Mouse (Mus musculus): ENCODE results near the gene Ugt1a8. TPM values are rescaled to one million over a fixed set of nuclear protein-coding genes. Genes with fewer than 3 reads are reported as not detected.
"Not testable (repeated sequence)": the region's sequence is repeated elsewhere in the genome, so short reads cannot be mapped to it uniquely, and the experiment has no call there.

Ugt1a8 gene
- total RNA-seq, 2 experiments from 2014 or later = not detected

DNA sequence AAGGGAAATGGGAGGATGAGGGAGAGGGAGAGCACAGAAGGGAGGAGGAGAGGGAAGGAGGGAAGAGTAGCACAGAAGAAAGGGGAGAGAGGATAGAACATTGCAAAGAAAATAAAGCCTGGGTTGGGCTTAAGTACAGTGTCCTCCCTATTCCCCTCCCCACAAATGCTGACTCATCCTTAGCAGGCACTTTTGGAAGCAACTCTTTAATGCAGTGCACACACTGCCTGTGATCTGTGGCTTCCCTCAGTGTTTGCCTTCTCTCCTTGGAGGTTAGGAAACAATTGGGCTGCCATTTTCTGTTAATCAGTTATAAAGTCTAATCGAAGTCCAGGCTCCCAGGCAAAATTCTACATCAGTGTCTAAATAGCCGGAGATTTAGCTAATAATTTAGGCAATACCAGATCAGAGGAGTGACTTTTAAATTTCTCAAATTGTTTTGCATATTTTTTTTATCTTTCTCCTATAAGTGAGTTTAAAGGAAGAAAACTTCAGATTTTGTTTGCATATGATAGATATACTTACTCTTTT, 21.5 kb downstream of the Ugt1a8 start:
- not testable (repeated sequence) for DNase-seq (ENCODE audit: low spot score in 2 of 2)

DNA sequence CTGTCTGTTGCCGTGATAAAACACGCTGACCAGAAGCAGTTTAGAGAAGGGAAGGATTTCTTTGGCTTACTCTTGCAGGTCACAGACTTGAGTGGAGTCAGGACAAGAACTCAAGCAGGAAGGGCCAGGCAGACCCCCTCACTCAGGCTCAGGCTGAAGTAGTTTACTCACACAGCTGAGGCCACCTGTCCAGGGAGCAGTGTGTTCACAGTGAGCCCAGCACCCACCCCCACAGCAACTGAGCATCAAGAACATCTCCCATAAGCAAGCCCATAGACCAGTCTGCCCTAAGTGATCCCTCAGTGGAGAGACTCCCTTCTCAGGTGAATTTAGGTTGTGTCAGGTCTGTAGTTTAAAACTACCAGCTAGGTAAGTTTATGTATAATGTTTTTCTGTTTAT, 22.0 kb downstream of the Ugt1a8 start:
- DNase-seq (ENCODE audit: low spot score in 2 of 2) = not testable (repeated sequence)

DNA sequence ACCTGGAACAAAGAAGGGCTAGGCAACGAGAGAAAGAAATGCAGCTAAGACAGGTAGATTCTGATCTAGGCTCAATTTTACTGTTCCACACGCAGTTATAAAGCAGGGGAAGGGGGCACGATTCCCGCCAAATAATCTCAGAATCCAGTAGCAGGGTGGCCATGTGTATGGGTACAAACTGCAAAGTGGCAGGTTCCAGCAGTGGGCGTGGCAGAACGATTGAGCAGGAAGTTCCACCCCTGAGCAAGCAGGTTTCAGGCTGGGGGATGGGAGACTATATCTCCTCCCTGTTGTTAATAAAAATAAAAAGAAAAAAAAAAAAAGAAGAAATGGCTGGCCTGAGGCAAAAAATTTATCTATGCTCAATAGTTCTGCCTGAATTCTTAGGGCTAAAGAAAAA, 25.2 kb downstream of the Ugt1a8 start:
- DNase-seq (ENCODE audit: low spot score in 2 of 2) = not testable (repeated sequence)

DNA sequence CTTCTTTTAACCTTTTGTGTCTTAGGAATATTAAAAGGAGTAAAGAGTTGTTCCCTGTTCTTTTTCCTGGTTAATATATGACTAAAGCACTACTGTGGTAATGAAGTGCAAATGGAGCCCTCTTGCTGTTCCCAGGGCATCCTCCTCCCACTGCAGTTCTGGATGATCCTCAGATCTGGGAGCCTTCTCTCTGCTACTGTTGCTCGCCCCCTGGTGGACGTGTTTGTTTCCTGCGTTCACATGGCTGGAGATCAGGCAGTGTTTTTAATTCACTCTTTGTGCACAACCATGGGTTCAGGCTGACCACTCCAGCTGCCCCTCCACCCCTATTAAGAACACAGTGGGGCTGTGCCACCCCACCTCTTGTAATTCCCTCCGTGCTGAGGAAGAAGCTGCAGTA, 32.9 kb downstream of the Ugt1a8 start:
- DNase-seq (ENCODE audit: low spot score in 2 of 2) = not testable (repeated sequence)

DNA sequence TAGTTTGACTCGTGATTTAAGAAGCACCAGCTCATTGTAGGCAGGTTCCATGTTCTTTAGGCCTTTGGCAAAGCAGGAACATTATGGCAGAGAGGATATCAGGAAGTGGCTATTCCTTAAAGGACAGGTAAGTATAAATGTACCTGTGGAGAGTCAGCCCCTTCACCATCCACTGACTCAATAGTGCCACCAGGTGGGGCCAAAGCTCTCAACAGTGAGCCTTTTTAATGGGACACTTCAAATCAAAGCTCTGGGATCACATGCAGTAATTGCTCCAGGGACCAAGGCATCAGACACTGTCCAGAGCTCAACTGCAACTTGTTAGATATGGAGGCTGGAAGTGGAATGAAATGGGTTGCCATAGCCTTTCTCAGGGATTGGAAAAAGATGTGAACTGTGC, 33.9 kb downstream of the Ugt1a8 start:
- not testable (repeated sequence) for DNase-seq (ENCODE audit: low spot score in 2 of 2)

DNA sequence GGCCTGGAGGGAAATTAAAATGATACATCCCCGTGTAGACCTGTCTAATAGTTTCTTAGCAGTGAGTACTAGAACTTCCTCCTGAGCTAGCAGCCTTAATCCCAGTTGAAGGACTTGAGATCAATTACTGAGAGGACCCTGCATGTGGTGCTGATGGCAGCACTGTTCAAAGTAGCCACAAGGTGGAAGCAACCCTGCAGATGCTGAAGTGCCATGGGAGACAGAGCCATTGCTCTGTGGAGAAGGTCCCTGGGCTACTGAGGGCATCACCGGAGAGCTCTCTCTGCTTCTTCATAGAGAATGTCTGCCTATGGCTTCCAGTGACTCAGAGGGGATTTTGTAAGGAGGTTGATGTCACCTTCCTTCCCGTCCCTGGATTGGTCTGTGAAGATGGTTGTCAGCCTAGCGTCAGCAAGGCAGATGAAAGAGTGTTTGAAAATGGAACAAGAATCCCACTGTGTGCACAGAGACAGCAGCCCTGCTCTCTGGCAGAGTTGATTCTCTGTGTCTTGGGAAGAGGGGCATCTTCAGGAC, 38.3 kb downstream of the Ugt1a8 start:
- not testable (repeated sequence) for DNase-seq (ENCODE audit: low spot score in 2 of 2)

DNA sequence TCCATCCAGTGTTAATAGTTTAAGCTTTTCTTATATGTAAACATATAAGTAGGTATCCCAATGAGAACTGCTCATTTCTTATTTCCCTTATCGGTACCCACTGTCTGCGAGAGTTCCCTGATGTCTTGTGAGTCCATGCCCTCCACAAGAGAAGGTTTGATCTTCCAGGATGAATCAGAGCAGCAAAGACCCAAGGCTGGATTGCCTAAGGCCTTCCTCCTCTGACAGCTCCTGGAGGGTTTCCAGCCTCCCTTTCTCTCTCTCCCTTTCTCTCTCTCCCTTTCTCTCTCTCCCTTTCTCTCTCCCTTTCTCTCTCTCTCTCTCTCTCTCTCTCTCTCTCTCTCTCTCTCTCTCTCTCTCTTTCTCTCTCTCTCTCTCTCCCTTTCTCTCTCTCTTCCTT, 41.5 kb downstream of the Ugt1a8 start:
- not testable (repeated sequence) for DNase-seq (ENCODE audit: low spot score in 2 of 2)

DNA sequence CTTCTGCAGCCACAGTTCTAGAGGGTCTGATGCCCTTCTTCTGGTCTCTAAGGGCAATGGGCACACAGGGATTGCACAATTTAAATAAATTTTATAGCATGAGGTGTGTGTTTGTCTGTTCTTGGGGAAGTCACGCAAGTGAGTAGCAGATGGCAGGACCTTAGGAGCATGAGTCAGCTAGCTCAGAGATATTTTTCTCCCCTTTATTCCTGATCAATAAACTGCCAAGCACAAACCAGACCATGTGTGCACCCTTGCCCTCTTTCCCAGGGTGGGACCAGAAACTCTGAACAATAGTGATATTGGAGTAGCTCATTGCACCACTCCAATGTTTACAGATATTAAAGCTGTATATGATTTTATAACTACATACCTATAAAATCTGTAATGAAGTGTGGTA, 42.6 kb downstream of the Ugt1a8 start:
- not testable (repeated sequence) for DNase-seq (ENCODE audit: low spot score in 2 of 2)

DNA sequence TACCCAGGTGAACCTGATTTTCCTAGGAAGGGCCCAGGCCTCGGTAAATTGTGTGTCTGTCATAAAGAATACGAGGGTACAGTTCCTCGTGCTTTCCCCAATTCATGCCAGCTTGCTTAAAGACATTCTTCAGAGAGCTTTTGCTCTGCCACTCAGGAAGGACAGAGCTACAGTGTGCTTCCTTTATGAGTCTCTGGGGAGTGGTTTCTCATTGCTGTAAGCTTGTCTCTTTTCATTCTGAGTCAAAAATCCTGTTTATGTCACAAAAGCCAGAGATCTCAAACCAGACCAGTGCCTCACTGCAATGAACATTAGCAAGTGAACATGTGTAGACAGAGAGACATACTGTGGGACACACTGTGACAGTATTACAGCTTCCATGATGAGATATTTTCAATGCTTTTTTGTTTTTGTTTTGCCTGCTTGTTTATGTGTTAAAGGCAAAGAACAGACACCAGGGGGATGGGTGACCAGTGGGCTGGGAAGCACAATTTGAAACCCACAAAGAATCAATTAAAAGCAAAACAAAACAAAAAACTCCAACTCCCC, 46.4 kb downstream of the Ugt1a8 start:
- no peak for DNase-seq (ENCODE audit: low spot score in 2 of 2)

DNA sequence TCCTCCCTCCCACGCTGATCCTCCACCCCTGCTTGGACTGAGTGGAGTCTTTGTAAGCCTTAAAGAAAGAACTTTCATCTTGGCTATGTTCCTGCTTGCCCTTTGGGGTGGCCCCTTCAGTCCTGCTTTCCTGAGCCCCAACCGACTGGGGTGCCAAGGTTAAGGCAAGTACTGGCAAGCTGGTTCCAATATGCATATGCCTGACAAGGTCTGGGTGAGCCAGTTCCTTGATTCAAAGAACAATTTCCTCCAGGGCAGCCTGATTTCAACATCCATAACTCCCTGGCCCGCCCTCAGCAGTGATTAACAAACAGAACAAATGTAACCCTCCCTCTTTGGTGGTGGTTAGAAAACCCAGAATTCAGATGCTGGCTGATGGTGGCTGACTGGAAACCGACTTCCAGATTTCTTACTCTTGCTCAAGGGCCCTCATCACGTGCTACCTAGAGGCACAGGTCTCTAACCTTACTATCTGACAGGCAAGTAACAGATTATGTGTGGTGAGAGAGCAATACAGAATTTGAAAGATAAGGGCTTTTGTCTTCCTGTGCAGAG, 46.9 kb downstream of the Ugt1a8 start, which contains the start of gene Ugt1a6a:
Gene Ugt1a6a, plus strand, starts transcription at position 353 of the 555 bp plus-strand sequence.
- not testable (repeated sequence) for DNase-seq (ENCODE audit: low spot score in 2 of 2)

DNA sequence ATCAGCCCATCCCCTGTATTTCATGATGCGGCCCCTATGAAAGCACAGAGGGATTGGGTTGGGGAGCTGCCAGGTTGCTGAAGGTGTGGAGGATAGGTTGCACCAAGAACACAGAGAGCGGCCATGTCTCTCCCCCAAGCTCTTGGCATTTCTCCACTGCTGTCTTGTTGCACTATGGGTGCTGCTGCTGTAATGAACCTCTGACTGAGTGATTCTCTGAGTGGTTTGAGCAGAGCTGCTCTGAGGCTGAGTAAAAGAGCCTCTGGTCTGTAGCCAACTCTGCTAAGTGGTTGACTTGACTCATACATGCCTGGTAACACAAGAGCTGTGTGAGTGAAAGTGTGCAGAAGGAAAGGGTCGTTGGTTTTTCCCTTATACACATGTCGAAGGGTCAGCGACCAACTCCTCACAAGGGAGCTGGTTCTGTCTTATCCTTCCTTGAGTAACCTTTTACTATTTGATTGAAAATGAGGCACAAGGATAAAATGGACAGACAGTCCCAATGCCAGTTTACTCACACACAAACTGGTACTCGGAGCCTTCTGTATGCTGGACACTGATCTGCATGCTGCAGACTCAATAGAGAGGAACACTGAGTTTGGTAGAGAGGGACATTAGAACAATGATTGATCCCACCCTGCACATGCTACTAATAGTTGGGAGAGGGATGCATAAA, 47.8 kb downstream of the Ugt1a8 start:
- DNase-seq (ENCODE audit: low spot score in 2 of 2) = not testable (repeated sequence)

DNA sequence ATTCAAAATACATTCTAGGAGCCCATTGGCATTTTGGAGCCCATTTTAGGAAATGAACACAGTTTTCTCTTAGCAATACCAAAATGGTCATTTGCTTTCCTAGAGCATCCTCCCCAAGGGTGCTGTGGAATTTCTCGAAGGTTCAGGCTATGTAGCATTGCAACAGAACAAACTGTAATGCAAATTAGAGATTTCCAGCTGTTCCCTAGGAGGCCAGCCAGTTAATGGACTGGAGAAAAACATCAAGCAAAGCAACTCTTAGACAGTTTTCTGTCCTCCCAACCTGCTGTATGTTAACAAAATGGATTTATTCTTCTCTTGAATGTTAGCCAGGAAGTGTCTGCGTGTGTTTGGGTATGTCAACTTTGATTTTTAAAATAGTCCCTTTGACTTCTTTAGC, 49.0 kb downstream of the Ugt1a8 start:
- DNase-seq (ENCODE audit: low spot score in 2 of 2) = no peak

DNA sequence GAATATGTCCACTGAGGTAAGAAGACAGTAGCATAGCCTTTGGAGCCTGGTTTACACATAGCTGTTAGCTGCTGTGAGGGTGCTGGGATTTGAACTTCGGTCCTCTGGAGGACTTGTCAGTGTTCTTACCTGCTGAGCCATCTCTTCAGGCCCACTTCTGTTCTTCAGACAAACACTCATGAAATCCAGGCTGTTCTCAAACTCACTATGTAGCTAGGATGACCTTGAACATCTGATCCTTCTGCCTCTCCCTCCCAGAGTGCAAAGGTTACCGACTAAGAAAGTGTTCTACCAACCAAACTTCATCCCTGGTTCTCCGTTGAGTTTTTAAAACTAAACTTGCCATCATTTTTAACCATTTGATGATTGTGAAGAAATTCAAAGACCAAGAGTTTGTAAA, 49.7 kb downstream of the Ugt1a8 start:
- no peak for DNase-seq (ENCODE audit: low spot score in 2 of 2)

DNA sequence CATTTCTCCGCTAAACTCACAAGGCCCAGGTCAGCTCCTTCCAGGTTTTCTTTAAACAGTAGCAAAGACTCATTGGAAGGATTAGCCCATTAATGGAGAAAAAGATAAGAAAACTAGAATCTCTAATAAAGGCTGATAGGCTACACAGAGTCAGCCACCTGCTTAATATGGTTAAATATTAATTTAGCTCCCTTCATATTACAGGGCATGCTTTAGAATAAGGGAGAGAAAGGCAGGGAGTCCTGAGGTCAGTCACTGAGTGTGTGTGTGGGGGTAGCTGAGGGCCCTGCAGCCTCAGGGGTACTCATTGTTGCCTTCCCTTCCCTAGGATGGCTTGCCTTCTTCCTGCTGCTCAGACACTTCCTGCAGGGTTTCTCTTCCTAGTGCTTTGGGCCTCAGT, 50.5 kb downstream of the Ugt1a8 start:
- no peak for DNase-seq (ENCODE audit: low spot score in 2 of 2)

DNA sequence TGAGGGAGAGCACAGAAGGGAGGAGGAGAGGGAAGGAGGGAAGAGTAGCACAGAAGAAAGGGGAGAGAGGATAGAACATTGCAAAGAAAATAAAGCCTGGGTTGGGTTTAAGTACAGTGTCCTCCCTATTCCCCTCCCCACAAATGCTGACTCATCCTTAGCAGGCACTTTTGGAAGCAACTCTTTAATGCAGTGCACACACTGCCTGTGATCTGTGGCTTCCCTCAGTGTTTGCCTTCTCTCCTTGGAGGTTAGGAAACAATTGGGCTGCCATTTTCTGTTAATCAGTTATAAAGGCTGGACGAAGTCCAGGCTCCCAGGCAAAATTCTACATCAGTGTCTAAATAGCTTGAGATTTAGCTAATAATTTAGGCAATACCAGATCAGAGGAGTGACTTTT, 52.9 kb downstream of the Ugt1a8 start:
- not testable (repeated sequence) for DNase-seq (ENCODE audit: low spot score in 2 of 2)

DNA sequence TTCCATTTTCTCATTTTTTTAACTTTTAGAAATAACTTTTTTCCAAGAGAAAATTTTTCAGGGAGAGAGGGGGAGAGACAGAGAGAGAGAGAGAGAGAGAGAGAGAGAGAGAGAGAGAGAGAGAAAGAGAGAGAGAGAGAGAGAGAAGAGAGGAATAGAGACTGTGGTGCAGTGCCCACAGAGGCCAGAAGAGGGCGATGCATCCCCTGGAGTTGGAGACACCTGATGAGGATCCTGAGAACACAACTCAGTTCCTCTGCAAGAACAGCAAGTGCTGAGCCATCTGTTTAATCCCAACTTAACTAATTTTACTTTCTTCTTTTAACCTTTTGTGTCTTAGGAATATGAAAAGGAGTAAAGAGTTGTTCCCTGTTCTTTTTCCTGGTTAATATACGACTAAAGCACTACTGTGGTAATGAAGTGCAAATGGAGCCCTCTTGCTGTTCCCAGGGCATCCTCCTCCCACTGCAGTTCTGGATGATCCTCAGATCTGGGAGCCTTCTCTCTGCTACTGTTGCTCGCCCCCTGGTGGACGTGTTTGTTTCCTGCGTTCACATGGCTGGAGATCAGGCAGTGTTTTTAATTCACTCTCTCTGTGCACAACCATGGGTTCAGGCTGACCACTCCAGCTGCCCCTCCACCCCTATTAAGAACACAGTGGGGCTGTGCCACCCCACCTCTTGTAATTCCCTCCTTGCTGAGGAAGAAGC, 56.5 kb downstream of the Ugt1a8 start:
- peak; percentile 53 to 62 for DNase-seq (ENCODE audit: low spot score in 2 of 2)

DNA sequence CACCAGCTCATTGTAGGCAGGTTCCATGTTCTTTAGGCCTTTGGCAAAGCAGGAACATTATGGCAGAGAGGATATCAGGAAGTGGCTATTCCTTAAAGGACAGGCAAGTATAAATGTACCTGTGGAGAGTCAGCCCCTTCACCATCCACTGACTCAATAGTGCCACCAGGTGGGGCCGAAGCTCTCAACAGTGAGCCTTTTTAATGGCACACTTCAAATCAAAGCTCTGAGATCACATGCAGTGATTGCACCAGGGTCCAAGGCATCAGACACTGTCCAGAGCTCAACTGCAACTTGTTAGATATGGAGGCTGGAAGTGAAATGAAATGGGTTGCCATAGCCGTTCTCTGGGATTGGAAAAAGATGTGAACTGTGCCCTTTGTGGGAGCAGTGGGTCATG, 57.7 kb downstream of the Ugt1a8 start:
- DNase-seq (ENCODE audit: low spot score in 2 of 2) = not testable (repeated sequence)

DNA sequence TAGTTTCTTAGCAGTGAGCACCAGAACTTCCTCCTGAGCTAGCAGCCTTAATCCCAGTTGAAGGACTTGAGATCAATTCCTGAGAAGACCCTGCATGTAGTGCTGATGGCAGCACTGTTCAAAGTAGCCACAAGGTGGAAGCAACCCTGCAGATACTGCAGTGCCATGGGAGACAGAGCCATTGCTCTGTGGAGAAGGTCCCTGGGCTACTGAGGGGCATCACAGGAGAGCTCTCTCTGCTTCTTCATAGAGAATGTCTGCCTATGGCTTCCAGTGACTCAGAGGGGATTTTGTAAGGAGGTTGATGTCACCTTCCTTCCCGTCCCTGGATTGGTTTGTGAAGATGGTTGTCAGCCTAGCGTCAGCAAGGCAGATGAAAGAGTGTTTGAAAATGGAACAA, 62.5 kb downstream of the Ugt1a8 start:
- DNase-seq (ENCODE audit: low spot score in 2 of 2) = peak; percentile 17 to 32

DNA sequence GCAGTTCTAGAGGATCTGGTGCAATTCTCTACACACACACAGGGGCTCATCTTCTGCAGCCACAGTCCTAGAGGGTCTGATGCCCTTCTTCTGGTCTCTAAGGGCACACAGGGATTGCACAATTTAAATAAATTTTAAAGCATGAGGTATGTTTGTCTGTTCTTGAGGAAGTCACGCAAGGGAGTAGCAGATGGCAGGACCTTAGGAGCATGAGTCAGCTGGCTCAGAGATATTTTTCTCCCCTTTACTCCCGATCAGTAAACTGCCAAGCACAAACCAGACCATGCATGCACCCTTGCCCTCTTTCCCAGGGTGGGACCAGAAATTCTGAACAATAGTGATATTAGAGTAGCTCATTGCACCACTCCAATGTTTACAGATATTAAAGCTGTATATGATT, 70.8 kb downstream of the Ugt1a8 start:
- no peak for DNase-seq (ENCODE audit: low spot score in 2 of 2)

DNA sequence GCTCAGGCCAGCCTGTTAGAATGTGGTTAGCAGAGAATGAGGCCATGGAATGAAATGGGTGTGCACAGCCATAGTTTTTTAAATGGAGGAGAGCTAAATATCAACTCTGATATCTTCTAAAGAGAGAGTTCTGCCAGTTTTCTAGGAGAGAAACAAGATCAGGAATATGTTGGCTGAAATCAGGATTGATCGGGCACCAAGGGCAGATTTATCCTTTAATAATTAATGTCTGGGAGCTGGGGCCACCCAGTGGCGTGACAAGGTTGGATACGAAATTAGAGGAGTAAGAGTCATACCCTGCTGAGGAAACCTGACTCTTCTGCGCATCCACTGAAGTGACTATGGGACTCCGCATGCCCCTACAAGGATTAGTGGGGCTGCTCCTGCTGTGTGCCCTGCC, 78.1 kb downstream of the Ugt1a8 start, which contains the start of gene Ugt1a5:
Gene Ugt1a5, plus strand, starts transcription at position 302 of the 400 bp plus-strand sequence.
- DNase-seq (ENCODE audit: low spot score in 2 of 2) = no peak

DNA sequence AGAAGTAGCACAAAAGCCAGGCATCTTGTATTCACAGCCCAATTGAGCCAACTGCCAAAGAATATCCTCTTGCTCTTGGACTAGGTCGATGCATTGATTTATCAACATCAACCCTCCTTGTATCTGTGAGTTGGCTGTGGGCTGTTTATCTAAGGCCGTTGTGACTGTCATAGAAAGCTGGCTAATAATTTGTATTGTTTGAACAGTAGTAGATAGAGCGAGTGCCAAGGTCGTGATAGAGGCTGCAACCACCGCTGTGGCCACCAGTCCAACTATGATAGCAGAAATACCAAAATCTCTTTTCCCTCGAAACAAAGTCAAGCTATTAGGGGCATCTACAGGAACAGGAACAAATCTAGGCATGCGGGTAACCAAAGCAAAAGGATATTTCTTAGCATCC, 84.6 kb downstream of the Ugt1a8 start:
- not testable (repeated sequence) for DNase-seq (ENCODE audit: low spot score in 2 of 2)
